Mouse (Mus musculus): ENCODE data around the gene Prrt4.
"Not testable (repeated sequence)": the region's sequence is repeated elsewhere in the genome, so short reads cannot be mapped to it uniquely, and the experiment has no call there.

The Prrt4 gene

GRCm38 (mm10) chr6:29178888-29179658 is at the start of gene Prrt4:
Gene Prrt4, minus strand, starts transcription at chr6:29179584.
- peak; percentile 44 for DNase-seq (ENCODE audit: low spot score)

DNA sequence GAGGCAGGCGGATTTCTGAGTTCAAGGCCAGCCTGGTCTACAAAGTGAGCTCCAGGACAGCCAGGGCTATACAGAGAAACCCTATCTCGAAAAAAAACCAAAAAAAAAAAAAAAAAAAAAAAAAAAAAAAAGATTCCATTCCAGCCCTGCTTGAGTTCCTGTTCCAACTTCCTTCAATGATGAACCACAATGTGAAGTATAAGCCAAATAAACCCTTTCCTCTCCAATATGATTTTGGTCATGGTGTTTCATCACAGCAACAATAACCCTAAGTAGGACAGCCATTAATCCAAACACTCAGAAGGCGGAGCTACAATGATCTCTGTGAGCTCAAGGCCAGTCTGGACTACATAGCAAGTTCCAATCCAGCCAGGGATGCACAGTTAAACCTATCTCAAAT is 38.3 kb upstream of the Prrt4 start:
- not testable (repeated sequence) for DNase-seq (ENCODE audit: low spot score)

DNA sequence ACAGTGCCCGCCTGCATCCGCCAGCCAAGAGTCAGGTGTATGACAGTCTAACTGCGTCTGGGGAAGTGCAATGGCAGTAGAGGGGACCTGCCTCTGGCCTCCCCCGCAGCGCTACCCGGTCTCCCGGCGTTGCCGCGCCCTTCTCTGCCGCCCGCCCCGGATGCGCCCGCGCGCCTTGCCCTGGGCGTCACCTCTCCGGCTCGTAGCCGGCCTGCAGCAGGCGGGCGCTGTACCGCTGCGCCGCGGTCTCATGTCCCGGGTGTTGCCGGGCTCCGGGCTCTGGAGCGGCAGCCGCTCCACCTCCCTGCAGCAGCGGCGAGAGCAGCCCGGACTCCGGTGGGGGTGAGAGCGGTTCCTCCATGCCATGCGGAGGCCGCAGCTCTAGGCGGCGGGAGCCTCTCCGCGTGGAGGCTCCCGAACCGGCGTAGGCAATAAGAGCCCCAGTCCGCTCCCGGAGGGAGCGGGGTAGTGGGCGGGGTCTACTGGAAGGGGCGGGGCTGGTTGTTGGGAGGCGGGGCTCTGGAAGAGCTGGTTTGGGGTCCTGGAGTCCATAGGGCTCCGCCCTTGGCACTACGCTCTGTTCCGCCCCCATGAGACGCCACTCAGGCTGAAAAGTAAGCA is 36.6 kb upstream of the Prrt4 start, which contains the start of gene Impdh1:
TSS of gene Impdh1 (minus strand) at position 484 of the 621 bp plus-strand sequence.
- no peak for DNase-seq (ENCODE audit: low spot score)

DNA sequence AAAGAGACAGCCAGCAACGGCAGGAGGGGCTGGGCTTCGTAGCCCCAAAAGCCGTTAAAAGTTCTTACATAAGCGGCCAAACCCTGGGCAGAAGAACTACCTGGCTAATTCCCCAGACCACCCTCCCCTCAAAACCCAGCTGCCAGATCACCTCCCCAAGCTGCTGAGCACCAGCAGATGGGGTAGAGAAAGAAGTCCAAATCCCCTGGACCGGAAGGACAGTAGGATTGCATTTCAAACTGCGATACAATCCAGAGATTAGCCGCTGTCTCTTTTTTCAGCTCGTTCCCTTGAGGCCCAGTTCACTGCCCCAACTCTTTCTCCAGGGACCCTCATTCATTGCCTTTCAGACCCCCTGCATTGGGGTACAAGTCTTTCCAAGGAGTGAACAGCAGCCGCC is 35.8 kb upstream of the Prrt4 start:
- no peak for DNase-seq (ENCODE audit: low spot score)

- no peak for DNase-seq (ENCODE audit: low spot score)
Observed at GRCm38 (mm10) chr6:29214776-29215175, 35.4 kb upstream of the Prrt4 start.

DNA sequence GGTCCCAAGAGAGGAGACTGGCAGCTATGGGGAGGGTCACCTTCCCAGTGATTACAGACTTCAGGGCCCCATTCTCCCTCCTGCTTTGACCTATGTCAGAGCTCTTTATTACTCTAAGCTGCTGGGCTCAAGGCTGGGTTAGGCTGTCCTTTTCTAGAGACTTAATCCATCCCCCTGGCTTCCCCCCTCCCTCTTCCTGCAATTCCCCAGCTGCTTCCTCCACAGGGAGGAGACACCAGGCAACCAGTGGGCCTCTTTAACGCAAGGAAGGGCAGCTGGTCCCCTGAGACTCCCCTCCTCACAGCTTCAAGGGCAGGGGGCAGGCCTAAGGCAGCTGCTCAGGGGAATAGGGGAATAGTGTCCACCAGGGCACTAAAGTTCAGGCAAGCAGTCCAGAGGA is 34.9 kb upstream of the Prrt4 start:
- DNase-seq (ENCODE audit: low spot score), result no peak

DNA sequence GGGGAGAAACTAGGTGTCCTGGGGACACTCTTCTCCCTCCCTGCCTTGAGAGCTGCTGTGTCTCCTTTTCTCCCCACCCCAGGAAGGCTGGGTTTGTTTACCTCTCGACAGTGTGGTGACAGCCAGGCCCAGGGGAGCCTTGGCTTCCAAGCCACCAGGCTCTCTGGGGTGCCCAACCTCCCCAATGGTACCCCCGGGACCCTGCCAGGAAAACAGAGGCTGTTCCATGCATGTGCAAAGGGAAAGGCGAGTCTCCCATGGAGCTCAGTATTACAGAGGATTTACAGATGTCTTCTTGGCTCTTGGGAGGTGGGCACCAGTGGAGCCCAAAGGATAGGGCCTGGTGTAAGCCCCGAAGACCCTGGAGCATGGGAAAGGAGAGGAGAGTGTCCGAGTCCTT is 34.1 kb upstream of the Prrt4 start:
- no peak for DNase-seq (ENCODE audit: low spot score)

GRCm38 (mm10) chr6:29211806-29212492 is 32.6 kb upstream of the Prrt4 start:
- peak; percentile 62 for DNase-seq (ENCODE audit: low spot score)

- no peak for DNase-seq (ENCODE audit: low spot score)
Observed at GRCm38 (mm10) chr6:29211146-29211545, 31.8 kb upstream of the Prrt4 start.

DNA sequence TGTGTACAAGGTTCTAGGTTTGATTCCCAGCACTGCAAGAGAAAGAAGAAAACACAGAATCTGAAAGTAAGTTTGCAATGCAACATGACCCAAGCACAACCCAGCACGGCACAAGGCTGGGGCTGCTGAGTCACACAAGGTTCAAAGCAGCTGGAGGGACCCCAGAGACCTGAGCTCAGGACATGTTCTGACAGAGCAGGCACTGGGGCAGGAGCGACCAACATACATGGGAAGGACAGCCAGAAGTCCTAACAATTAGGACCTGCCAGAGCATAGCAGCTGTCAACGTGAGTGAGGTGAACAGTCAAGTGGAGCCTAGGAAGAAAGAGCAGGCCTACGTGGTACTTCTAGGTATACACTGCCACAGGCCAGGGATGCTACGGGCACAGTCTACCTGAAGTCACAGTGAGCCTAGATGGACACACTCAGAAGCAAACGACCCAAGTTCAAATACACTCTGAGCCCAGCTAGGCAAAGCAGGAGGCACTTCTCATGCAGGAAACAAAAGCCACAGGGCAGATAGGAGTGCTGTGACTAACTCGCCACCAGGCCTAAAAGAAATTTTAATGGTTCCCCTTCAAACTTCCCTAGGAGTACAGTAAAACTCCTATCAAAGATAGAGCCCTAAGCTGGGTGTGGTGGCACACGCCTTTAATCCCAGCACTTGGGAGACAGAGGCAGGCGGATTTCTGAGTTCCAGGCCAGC is 31.0 kb upstream of the Prrt4 start:
- no peak for DNase-seq (ENCODE audit: low spot score)

GRCm38 (mm10) chr6:29208178-29208577 is 28.8 kb upstream of the Prrt4 start:
- no peak for DNase-seq (ENCODE audit: low spot score)

DNA sequence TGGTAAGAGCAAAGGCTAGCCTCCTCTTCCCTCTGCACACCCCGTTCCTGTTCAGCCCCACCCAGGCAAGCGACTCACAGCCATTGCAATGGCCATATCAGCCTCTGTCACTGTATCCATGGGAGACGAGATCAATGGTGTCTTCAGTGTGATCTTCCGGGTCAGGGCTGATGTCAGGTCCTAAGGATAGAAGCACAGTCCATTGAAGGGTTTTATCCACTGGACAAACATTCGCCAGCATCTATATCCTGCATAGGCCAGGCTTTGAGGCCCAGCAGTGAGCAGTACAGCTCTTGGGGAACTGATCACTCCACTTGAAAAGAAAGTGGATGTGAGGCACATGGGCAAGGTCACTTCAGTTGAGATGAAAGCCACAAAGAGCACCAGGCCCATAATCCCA is 27.6 kb upstream of the Prrt4 start:
- no peak for DNase-seq (ENCODE audit: low spot score)

DNA sequence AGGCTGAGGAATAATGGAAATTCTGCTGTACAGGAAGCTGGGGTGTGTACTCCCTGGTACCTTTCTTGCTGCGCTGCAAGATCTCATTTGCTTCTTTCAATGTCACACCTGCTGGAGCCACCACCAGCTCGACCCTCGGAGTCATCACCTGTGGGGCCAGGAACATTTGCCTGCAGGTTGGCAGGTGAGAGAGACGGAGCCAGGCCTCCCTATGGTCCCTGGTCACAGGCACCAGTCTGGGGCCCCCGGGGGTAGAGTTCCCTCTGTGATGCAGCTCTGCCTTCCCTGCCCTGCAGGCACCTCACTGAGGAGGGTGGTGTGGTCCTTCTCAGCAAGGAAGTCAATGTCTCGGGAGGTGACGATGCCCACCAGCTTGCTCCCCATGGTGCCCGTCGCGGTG is 26.6 kb upstream of the Prrt4 start:
- DNase-seq (ENCODE audit: low spot score), result no peak

DNA sequence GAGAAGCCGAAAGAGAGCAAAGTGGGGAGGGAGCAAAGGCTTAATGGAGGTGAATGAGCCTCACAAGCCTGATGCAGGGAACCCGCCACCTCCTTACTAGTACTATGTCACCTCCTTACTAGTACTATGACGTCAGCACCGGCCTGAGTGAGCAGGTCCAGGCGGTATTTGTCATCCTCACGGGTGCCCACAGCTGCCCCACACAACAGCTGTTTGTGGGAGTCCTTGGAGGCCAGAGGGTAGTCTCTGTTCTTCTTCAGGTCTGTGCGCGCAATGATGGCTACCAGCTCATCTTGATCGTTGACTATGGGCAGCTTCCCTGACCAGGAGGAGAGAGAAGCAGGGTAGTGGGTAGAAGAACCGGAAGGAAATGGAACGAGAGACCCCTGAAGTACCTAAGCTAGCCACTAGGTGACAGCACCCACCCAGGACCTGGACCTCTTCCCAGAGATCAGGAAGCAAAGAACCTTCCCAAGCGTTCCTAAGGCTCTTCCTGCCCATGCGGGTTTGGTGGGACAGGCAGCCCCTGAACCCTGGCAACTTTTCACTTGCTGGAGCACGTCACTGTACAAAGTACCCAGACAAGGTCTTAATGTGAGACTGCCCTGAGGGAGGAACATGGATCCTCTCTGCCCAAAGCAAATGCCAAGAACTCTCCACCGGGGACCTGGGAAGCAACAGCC is 25.7 kb upstream of the Prrt4 start:
- no peak for DNase-seq (ENCODE audit: low spot score)

DNA sequence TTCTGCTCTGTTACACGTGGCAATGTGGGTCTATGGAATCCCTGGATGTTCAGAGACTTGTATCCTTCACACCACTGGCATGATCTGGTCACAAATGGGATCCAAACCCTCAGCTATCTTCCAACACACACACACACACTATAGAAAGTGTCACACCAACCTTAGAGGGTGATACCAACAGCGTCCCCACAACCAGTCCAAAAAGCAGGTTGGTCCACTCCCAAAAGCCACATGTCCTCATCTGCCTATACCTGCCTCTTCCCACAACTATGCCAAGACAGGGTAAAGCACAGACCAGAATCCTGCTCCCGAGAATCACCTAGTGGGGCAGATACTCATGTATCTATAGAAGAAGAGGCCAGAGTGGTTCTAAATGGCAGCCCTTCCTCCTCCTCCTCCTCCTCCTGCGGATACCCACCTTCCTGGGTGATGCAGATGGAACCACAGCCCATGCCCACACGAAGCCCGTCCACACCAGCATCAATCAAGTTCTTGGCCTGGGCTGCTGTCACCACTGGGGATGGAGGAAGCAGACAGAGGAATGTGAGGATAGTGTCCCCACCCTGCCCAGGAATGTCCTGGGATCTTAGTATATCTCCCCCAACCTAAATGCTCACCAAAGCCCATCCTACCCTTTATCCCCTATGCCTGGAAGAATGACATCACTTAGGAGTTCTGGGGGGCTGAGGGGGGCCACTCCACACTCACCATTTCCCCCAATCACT is 24.6 kb upstream of the Prrt4 start:
- no peak for DNase-seq (ENCODE audit: low spot score)

GRCm38 (mm10) chr6:29203096-29203495 is 23.7 kb upstream of the Prrt4 start:
- no peak for DNase-seq (ENCODE audit: low spot score)

DNA sequence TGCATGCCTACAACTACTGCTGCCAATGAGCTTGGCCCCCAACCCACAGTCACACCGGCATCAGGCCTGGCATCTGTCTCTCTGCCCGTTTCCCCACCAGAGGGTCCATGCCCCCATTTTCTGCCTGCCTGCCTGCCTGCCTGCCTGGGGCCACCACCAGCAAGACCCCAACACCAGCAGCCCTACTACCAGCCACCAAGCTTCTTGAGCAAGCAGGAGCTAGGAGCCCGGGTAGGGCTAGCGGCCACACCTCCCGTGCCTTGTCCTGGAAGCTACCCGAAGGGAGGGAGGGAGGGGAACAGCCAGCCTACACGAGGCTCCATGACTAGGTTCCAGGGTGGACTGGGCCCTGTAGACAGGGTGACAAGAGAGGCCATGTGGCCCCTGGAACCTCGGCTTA is 22.6 kb upstream of the Prrt4 start:
- DNase-seq (ENCODE audit: low spot score), result no peak

DNA sequence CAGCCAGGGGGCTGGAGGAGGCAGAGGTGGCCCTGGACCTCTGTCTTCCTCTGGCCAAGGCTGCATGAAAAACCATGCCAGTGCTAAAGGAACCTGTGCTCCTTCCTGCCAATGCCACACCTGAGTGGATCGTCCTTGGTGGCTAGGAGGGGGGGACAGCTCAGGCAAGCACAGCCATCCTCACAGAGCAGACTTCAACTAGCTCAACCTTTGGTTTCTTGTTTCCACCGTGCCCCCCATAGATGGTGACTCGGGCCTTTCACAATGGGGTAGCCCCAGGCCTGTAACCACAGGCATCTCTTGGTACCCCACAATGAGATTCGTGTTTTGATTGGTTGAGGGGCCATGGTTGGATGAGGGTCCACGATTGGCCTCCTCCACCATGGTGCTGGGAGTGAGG is 22.0 kb upstream of the Prrt4 start:
- DNase-seq (ENCODE audit: low spot score), result no peak

DNA sequence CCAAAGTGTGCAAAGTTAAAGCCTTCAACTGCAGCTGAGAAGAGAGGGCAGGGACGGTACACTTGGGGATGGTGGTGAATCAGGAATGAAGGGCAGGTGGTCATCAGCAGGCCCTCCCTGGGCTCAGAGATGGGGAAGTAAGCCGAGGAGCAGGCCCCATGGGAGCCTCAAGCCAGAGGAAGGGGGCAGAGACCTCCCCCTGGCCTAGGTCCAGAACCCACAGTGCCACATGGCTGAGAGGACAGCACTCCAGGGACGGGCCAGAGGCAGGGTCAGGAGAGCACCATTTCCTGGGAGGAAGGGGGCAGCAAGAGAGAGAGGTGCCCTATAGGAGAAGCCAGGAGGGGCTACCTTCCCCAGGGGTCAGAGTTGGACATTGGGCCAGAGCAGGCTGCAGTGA is 21.1 kb upstream of the Prrt4 start:
- DNase-seq (ENCODE audit: low spot score), result no peak

DNA sequence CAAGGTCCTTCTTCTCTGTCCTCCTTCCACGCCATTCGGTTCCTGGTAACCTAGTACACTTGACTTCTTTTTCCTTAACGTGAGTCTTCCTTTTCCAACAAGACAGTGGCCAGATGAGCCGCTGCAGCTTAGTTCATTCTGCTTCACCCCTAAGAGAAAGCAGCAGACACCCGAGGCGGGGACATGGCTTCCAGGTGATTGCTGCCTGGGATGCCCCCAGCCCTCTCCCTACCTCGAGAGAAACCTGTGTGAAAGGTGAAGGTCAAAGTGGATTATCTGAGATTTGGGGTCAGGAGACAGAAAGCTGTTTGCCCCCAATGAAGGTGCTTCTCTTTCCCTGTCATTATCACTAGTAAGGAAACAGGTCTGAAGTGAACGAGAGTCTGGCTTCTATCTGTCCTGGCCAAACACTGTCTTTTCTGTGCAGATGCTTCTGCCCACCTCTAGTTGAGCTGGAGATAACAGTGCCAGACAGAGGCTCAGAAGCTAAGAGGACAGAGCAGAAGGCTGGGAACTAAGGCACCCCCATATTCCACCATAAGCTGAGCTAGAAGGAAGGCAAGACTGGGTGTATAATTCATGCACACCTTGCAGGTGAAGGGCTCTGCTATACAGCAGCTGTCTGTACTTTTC is 20.0 kb upstream of the Prrt4 start:
- DNase-seq (ENCODE audit: low spot score), result no peak
